Mouse (Mus musculus): ENCODE measurements around the gene Lcat.

DNA sequence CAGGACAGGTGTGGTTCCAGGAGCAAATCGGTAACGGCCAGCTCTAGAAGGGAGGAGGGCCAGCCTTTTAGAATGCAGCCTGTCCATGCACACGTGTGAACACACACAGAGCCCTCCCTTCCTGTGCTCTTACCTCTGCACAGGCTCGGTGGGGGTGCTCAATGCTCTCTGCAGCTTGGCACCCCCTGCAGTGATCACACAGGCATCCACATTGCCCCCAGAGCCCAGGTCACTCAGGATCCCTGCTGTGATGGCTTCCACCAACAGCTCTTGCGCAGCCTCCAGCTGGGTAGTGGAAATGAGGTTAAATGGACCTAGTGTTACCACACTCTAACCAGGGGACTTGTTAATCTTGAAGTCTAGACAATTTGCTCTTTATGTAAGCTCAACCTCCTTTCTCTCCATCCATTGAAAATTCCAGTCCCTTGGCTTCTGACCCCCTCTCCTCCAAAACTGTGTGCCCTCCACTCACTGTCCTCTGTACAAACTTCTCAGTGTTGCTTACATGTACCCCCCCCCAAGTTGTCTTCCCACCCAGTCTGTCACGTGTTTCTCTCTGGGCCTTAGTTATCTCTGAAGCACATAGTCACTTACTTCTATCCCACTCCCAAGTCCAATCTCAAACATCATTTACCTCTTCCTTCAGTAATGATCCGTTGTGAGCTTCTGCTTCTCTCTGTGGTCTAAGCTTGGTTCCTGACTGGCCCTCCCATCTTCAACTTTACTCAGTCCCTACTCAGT lies 7.1 kb downstream of the Lcat start:
- TF ChIP-seq CTCF (IDR thresholded peaks at IDR 0.05; ENCODE audit: low read depth, low read length) (no peak), TAL1 (conservative IDR thresholded peaks at IDR 0.05; ENCODE audit: low read depth, low read length) (no peak), GATA1 (IDR thresholded peaks at IDR 0.05; ENCODE audit: borderline replicate concordance, low read length) (no peak), POLR2AphosphoS5 (IDR thresholded peaks at IDR 0.05; ENCODE audit: insufficient replicate concordance, low read depth, low read length) (no peak), GATA2 (IDR thresholded peaks at IDR 0.05; ENCODE audit: borderline replicate concordance, low read depth, low read length) (no peak)
